Mouse (Mus musculus) C2C12 (cell line): ENCODE results near the gene Sp6.

Experiments used
- CEBPB ChIP-seq: IDR thresholded peaks from one replicate; pipeline ENCODE4 v1.6.1; 2011; ENCODE audit warnings: low read depth, mild to moderate bottlenecking, control low read depth, moderate library complexity
- CTCF ChIP-seq: IDR thresholded peaks from one replicate; pipeline ENCODE4 v1.5.1; 2011; ENCODE audit not compliant: control insufficient read depth, insufficient read depth, insufficient read length
- FOSL1 ChIP-seq: IDR thresholded peaks from one replicate; pipeline ENCODE4 v1.8.0; 2011; ENCODE audit warnings: mild to moderate bottlenecking, low read length; ENCODE audit not compliant: poor library complexity, insufficient read depth, severe bottlenecking
- MAX ChIP-seq: IDR thresholded peaks from one replicate; pipeline ENCODE4 v1.6.1; 2011; ENCODE audit warnings: mild to moderate bottlenecking, control low read depth
- MYOD1 ChIP-seq: IDR thresholded peaks from one replicate; pipeline ENCODE4 v1.6.1; 2011; ENCODE audit warnings: low read depth; ENCODE audit not compliant: control insufficient read depth, insufficient read length
- MYOG ChIP-seq: IDR thresholded peaks from one replicate; pipeline ENCODE4 v1.6.1; 2011; ENCODE audit not compliant: control insufficient read depth, insufficient read length; ENCODE audit errors: extremely low read depth
- USF1 ChIP-seq: IDR thresholded peaks from one replicate; pipeline ENCODE4 v1.6.1; 2011; ENCODE audit warnings: low read depth, mild to moderate bottlenecking, control low read depth, moderate library complexity

DNA sequence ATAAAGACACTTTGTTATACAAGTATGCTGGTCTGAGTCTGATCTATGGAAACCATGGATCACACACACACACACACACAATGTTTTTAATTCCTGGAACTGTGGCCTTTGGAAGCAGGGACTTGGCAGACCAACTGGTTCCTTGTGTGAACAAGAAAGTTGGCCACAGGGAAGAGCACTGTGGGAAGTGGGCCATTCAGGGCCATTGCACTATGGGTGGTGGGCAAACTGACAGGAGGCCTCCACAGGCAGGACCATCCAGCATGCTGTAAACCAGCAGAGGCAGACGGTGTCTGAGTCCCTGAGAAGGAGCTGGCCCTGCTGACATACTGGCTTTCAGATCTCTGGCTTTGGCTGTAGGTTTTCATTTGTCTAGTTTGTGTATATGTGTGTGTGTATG is 56.1 kb downstream of the Sp6 start:
- TF ChIP-seq CTCF = no peak
- TF ChIP-seq MAX = no peak
- TF ChIP-seq FOSL1 = no peak
- no peak for TF ChIP-seq MYOD1
- TF ChIP-seq USF1 = no peak
- no peak for TF ChIP-seq MYOG
- TF ChIP-seq CEBPB = no peak
